Mouse (Mus musculus): ENCODE data around the gene Sez6l. TPM values are rescaled to one million over a fixed set of nuclear protein-coding genes. Genes with fewer than 3 reads are reported as not detected.

The Sez6l gene
- polyA plus RNA-seq (2021), result 0.01 TPM

- CTCF ChIA-PET, result no interaction called here
Measured at GRCm38 (mm10) chr5:112576993-112577670, at the start of gene Sez6l. Sez6l (minus strand) TSS chr5:112577185.

GRCm38 (mm10) chr5:112625555-112626160, 48.7 kb upstream of the Sez6l start:
- in situ Hi-C loops (cut with MboI; ENCODE audit: low pct_unique_long_range_greater_than_20kb), result no loop called here
- ATAC-seq (no peak), DNase-seq (ENCODE audit: low read depth, low spot score) (no peak)
- no peak for TF ChIP-seq CTCF (IDR thresholded peaks at IDR 0.05)
- ChIA-PET POLR2A (no interaction called here), CTCF (no interaction called here)
- no peaks in the 10 kb centered on the region for H3K27me3 ChIP-seq

More at GRCm38 (mm10) chr5:112576993-112577670, at the start of gene Sez6l:
- POLR2A ChIA-PET, result no interaction called here
- peaks cover 34% of the 10 kb centered on the region for H3K27me3 ChIP-seq
- no peak for TF ChIP-seq CTCF (IDR thresholded peaks at IDR 0.05)
- ATAC-seq (no peak), DNase-seq (ENCODE audit: low read depth, low spot score) (no peak)
- in situ Hi-C loops (cut with MboI; ENCODE audit: low pct_unique_long_range_greater_than_20kb), result no loop called here

DNA sequence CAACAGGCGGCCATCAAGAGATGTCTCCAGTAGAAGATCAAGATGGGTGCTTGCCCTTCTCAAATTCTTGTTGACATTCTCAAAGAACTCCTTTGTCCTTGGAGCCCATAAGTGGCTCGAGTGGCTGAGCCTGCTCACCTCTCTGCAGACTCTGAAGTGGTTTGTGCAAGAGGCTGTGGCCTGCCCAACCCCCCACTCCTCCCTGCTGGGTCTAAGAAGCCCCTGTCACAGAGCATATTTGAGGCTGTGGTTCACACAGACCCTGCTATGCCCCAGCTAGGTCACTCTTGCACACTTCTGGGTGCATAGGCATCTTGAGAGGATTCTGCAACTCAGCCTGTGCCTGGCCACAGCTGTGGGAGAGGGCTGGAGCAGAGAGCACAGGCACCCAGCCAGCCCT, 46.0 kb upstream of the Sez6l start:
- POLR2A ChIA-PET, result no interaction called here
- in situ Hi-C loops (cut with MboI; ENCODE audit: low pct_unique_long_range_greater_than_20kb), result no loop called here
- H3K27me3 ChIP-seq, result no peaks in the 10 kb centered on the region
- TF ChIP-seq CTCF (IDR thresholded peaks at IDR 0.05), result no peak
- DNase-seq (ENCODE audit: low read depth, low spot score) (no peak), ATAC-seq (no peak)
- CTCF ChIA-PET, result interaction anchor here (1.9 kb wide), 1 partner anchor 9 kb away, joined by 7 read pairs; no protein-coding TSS in a partner anchor

GRCm38 (mm10) chr5:112620256-112620655, 43.3 kb upstream of the Sez6l start:
- POLR2A ChIA-PET, result no interaction called here

GRCm38 (mm10) chr5:112619344-112619743, 42.4 kb upstream of the Sez6l start:
- no peak for DNase-seq (ENCODE audit: low read depth, low spot score)
- in situ Hi-C loops (cut with MboI; ENCODE audit: low pct_unique_long_range_greater_than_20kb), result no loop called here
- ChIA-PET CTCF (no interaction called here), POLR2A (no interaction called here)
- no peak for TF ChIP-seq CTCF (IDR thresholded peaks at IDR 0.05)
- H3K27me3 ChIP-seq, result no peaks in the 10 kb centered on the region
- no peak for ATAC-seq

More at GRCm38 (mm10) chr5:112620256-112620655, 43.3 kb upstream of the Sez6l start:
- in situ Hi-C loops (cut with MboI; ENCODE audit: low pct_unique_long_range_greater_than_20kb), result no loop called here
- TF ChIP-seq CTCF (IDR thresholded peaks at IDR 0.05), result no peak
- H3K27me3 ChIP-seq, result no peaks in the 10 kb centered on the region
- DNase-seq (ENCODE audit: low read depth, low spot score) (no peak), ATAC-seq (no peak)
- CTCF ChIA-PET, result no interaction called here

DNA sequence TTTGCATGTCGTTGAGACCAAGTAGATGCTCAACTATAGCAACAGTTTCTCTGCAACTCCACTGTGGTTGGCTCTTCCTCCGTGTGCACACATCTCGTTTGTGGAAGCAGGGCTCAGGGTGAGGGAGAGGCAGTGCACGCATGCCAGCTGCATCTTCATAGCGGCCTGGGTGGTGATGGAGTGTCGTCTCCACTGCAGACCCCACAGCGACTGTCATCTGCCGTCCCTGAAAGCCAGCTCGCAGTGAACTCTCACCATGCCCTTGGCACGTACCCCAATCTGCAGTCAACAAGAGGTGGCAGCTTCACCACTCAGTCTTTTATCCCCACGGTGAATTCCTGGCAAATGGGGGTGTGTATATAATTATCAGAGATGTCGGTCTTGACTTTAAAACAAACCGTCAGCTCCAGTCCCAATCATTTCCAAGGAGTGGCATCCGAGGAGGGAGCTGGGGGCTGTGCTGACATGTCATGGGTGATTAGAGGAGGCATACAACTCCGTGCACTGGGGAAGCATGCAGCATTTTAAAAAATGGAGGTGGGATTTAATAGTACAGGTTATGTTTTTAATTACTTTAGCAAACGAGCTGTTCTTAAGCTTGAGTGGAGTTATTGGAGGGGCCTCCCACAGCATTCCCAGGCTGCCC, 40.7 kb upstream of the Sez6l start:
- POLR2A ChIA-PET, result no interaction called here
- TF ChIP-seq CTCF (IDR thresholded peaks at IDR 0.05), result no peak
- CTCF ChIA-PET, result no interaction called here
- in situ Hi-C loops (cut with MboI; ENCODE audit: low pct_unique_long_range_greater_than_20kb), result no loop called here
- DNase-seq (ENCODE audit: low read depth, low spot score), result no peak
- no peak for ATAC-seq
- no peaks in the 10 kb centered on the region for H3K27me3 ChIP-seq

DNA sequence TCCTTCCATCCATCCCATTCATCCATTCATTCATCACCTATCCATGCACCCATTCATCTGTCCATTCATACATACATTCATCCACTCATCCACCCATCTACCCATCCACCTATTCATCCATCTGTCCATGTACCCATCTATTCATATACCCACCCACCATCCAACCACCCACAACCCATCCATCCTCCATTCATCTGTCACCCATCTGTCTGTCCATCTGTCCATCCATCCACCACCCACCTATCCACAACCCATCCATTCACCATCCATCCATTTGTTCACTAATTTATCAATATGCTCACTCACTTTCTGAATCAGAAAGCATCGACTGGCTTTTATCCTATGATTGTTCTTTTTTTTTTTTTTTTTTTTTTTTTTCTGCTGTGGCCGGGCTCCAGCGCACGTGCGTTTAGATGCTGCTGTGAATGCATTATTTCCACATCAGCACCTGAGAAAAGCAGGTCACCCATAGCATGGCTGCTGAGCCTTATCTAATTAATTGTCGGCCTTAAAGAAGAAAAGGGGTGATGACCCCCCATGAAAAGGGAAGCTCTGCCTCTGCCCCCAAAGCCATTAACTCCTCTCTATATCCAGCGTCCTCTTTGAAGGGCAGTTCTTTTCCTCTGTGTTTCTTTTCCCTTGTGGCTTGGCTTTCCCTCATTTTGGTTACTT, 39.1 kb upstream of the Sez6l start:
- in situ Hi-C loops (cut with MboI; ENCODE audit: low pct_unique_long_range_greater_than_20kb), result no loop called here
- no peaks in the 10 kb centered on the region for H3K27me3 ChIP-seq
- POLR2A ChIA-PET, result no interaction called here
- DNase-seq (ENCODE audit: low read depth, low spot score) (no peak), ATAC-seq (no peak)
- no peak for TF ChIP-seq CTCF (IDR thresholded peaks at IDR 0.05)
- CTCF ChIA-PET, result no interaction called here

GRCm38 (mm10) chr5:112607867-112608516, 31.0 kb upstream of the Sez6l start:
- H3K27me3 ChIP-seq, result no peaks in the 10 kb centered on the region
- no peak for DNase-seq (ENCODE audit: low read depth, low spot score)
- ChIA-PET CTCF (interaction anchor here (1.0 kb wide), 1 partner anchor 17 kb away, joined by 5 read pairs; no protein-coding TSS in a partner anchor), POLR2A (no interaction called here)
- in situ Hi-C loops (cut with MboI; ENCODE audit: low pct_unique_long_range_greater_than_20kb), result no loop called here
- ATAC-seq, result no peak
- TF ChIP-seq CTCF (IDR thresholded peaks at IDR 0.05), result no peak

DNA sequence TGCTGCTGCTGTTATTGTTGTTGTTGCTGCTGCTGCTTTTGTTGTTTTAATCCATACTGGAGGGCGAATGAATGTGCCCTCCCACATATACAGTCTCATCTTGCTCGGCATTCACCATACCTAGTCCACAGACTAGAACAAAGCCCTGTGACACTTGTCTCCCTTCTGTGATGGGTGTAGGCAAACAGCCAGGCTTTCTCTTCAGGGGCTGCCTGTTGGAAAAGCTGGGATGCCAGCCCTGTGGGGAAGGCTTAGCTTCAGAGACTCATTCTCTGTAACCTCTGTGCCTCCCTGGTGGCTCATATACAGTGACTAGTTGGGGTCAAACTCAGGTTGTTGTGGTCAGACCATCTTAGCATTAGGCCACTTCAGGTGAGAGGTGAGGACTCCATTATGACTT, 30.1 kb upstream of the Sez6l start:
- in situ Hi-C loops (cut with MboI; ENCODE audit: low pct_unique_long_range_greater_than_20kb), result no loop called here
- TF ChIP-seq CTCF (IDR thresholded peaks at IDR 0.05), result no peak
- no peak for DNase-seq (ENCODE audit: low read depth, low spot score)
- ATAC-seq, result no peak
- CTCF ChIA-PET, result interaction anchor here (1.0 kb wide), 1 partner anchor 16 kb away, joined by 5 read pairs; no protein-coding TSS in a partner anchor
- H3K27me3 ChIP-seq, result no peaks in the 10 kb centered on the region
- POLR2A ChIA-PET, result no interaction called here

DNA sequence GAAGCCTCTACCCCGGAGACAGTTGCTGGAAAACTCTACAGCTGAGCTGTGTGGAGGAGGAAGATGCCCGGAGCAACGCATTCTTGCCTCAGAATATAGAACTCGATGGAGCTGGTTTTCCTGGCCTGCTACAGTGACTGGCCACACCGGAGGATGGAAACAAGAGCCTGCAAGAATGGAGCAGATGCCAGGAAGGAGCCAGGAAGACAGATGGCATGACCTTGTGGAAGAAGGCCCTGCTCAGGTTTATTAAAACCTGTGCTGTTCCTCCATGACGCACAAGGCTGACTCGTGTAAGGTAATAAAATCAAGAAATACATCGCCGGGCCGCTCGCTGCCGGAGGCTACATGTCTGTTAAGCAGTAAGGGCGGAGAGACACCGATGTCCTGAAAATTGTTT, 28.4 kb upstream of the Sez6l start:
- no peaks in the 10 kb centered on the region for H3K27me3 ChIP-seq
- CTCF ChIA-PET, result no interaction called here
- in situ Hi-C loops (cut with MboI; ENCODE audit: low pct_unique_long_range_greater_than_20kb), result no loop called here
- POLR2A ChIA-PET, result no interaction called here
- TF ChIP-seq CTCF (IDR thresholded peaks at IDR 0.05), result no peak
- ATAC-seq (no peak), DNase-seq (ENCODE audit: low read depth, low spot score) (no peak)

Measured in Patski (cell line).